Mouse (Mus musculus) Muller cell, postnatal 12 days (primary cell): Measurements from ENCODE around the gene Tmem107.

Experiments used
- DNase-seq: peaks from one replicate; pipeline ENCODE4 v3.0.0-alpha.2; 2015; ENCODE audit errors: inconsistent ontology term

The Tmem107 gene

DNA sequence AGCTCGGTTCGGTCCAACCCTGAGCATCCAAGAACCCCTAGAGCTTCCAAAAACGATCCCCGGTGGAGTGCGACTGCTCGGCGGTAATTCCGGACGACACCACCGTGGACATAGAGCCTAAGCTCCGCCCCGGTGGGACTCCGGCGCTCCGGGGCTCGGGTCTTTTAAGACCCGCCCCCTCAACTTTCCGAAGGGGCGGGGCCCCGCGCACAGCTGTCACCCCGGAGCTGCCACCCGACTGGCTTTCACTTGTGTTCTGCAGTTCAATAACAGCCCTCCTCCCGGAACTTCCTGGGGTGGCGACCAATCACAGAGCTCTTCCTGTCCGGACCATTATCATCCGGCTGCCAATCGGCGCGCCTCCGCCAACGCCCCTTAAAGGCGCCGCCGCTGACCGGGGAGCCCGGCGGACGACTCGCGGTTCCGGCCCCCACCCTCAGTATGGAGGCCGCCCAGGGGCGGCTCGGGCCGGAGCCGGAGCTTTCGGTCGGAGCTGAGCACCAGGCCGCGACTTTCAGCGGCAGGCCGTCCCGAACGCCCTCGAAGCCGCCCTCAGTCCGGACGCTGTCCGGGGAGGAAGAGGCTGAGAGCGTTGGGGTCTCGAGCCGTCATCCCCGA is 11.1 kb upstream of the Tmem107 start, which contains the start of gene Borcs6:
TSS of gene Borcs6 (plus strand) at position 361 of the 618 bp plus-strand sequence.
- peak; percentile 99 for DNase-seq

- no peak for DNase-seq
Measured at GRCm38 (mm10) chr11:69059975-69060411, 10.6 kb upstream of the Tmem107 start.

- DNase-seq: peak; percentile 51
Measured at GRCm38 (mm10) chr11:69060448-69061254, 10.0 kb upstream of the Tmem107 start.

DNA sequence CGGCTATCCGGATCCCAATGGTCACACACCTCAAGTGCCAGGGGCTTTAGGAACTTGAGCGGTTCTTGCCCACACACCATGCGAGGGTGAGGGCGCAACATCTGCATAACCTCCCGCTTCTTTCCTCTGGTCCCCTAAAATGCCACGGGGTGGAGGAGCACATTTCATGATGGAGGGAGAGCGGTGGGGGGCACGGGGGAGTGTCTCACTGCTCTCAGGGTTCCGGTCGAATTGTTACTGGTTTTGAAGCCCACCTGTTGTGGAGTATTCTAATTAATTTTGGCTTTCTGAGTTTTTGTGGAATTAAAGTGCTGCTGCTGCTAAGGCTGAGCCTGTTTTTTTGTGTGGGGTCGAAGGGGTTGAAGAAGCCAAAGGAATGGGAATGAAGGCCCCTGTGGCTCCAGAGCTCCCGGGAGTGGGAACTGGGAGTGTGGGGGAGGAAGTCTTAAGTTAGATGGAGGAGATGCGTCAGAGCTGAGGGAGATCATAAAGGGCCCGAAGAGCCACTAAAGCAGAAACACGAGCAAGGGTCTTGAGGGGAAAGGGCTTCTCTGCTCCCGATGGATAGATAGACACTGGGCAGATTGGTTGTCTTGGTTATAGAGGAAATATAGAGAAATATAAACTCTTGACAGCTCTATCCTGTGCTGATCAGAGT is 9.2 kb upstream of the Tmem107 start:
- DNase-seq: no peak

GRCm38 (mm10) chr11:69062194-69062760 is 8.3 kb upstream of the Tmem107 start:
- DNase-seq: peak; percentile 70

DNA sequence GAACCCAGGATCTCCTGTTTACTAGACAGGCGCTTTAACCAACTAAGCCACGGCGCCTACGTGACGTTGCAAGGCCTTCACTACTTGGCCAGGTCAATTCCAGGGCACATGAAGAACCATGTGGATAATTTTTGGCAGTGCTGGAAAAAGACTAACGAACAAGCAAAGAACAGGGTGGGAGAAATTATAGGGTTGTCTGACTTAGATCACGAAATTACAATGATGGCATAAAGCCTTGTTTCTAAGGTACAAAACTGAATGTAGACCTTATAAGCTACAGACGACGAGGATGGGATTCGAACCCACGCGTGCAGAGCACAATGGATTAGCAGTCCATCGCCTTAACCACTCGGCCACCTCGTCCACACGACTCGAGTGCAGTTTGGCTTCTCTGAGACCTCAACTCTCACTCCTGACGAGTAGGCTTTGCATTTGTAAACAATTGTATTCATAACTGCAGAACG is 7.8 kb upstream of the Tmem107 start:
- peak; percentile 94 for DNase-seq

DNA sequence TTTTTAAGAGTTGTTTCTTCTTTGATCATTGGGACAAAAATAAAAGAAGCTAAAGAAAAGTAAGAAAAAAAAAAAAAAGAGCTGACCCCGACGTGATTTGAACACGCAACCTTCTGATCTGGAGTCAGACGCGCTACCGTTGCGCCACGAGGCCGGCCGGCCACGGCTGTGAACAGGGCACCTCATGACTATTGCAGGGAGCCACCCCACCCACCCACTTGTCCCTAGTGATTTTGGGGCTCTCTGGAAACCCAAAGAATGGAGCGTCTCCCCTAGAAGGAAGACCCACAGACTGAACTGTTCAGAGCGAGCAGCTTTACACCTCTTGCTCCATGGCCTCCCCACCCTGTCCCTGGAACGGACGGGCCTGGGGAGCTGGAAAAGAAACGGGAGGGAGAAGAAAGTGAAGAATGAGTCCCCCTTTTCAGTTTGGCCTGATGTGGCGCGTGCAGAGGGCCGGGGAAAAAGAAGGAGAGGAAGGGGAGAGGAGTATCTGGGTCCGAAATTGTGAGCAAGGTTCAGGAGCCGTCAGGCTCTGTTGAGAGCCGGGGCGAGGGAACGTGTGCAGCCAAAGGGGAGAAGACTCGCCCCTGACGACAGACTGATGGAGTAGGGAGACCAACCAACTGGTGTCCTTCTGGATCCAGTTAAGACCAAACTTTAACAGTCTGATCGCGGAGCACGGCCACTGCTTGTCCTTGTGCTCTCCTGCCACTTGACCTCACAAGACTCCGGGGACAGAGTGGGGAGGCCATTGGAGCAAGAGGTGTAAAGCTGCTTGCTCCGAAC is 7.0 kb upstream of the Tmem107 start:
- peak; percentile 83 for DNase-seq

DNA sequence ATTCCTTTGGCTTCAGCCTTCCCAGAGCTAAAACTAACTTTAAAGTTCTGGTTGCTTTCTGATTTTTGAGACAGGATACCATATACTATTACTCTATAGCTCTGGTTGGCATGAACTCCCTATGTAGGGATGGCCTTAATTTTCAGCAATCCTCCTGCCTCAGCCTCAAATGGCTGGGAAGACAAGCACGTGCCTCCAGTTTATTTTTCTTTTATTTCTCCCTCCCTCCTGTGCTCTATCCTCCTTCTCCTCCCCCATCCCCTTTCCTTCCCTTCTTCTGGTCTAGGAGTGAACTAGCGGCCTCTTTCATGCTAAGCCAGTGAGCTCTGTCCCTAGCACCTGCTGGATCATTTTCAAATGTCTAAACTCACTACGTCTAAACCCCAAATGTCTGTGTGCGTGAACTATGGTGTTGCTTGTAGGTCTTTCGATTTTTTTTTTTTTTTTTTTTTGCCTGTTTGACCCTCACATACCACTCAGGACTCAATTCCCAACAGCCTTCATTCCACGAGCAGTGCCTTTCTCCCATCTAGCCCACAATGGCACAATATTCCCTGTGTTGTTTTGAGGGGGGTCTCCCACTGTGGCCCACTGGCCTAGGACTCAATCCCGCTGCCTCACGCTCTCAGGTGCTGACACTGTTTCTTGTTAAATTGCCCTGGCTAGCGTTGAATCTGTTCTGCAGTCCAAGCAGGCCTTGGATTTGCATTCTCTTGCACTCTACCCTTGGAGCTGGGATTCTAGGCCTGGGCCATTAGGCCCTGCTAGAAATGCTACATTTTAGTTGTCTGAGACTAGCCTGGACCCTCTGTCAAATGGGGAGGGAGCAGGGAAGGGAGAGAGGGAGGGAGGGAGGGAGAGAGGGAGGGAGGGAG is 6.1 kb upstream of the Tmem107 start:
- no peak for DNase-seq

DNA sequence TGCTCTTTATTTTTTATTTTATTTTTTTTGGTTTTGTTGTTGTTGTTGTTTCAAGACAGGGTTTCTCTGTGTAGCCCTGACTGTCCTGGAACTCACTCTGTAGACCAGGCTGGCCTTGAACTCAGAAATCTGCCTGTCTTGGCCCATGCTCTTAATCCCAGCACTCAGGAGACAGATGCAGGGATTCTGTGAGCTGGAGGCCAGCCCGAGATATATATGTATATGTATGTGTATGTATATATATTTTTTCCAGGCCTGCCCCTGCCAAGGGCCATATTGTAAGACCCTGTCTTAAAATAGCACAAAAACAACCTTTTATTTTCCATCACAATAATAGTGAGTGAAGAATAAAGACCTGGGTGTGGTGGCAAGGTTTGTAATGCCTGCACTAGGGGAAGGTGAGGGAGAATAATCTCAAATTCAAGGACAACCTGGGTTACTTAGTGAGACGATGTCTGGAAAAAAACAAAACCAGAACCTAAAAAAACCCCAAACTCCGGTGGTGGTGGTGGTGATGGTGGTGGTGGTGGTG is 5.1 kb upstream of the Tmem107 start:
- no peak for DNase-seq

DNA sequence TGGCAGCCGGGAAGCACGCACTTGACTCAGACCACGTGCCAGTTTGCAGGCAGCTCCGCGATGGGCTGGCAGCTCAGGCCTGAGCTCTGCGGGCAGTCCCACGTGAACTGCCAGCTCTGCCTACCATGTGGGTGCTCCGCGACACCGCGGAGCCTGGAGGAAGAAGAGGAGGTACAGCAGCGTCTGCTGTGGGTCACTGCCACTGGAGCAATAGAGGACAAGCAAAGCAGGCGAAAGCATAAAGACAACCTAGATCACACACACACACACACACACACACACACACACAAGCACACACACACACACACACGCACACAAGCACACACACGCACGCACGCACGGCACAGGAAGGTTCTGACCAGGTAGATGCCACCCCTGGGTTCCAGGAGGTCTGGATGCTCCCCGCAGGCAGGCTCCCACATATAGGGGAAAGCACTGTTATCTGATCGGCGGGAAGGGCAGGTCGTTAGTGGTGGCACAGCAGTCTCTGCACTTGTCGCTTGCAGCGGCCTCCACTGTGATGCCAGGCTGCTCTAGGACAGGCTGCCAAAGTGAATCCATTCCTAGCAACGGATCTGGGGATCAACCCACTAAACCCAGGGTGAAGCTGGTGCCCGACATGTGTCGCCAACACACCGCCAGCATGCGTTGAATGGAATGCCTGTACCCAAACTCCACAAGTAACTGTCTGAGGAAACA is 4.3 kb upstream of the Tmem107 start:
- DNase-seq: no peak

DNA sequence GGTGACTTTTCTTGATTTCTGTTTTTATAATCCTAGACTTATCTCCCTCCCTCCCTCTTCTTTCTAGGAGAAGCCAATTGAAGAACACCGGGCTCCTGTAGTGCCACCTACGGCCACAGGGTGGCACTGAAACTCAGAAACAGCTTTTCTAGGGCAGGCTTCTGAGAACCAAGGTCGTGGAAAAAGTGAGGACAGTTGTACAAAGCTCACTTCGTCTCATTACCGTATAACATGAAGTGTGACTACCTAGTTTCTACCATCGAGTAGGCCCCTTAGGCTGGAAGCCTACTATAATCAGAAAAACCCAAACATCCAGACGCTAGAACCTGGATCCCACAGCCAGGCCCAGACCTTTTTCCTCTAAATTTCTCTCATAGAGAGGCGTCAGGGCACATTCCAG is 3.6 kb upstream of the Tmem107 start:
- peak; percentile 88 for DNase-seq

- no peak for DNase-seq
Measured at GRCm38 (mm10) chr11:69067601-69068000, 3.0 kb upstream of the Tmem107 start.

- DNase-seq: no peak
Measured at GRCm38 (mm10) chr11:69070093-69070492, 513 bp upstream of the Tmem107 start.

DNA sequence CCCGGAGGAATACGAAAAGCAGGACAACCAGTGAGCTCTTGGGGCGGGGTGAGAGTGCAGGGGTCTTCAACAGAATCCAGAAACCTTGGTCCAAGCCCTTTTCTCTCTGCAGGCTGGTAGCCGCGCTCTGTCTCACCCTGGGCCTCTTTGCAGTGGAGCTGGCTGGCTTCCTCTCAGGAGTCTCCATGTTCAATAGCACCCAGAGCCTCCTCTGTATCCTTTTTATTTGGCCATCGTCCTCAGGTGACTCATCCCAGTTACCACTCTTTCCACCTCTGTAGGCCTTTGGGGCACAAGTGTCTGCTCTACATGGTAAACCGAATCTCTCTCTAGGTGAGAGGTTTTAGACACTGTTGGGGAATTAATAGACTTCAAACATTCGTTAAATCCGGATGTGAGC is 656 bp downstream of the Tmem107 start:
- DNase-seq: no peak

DNA sequence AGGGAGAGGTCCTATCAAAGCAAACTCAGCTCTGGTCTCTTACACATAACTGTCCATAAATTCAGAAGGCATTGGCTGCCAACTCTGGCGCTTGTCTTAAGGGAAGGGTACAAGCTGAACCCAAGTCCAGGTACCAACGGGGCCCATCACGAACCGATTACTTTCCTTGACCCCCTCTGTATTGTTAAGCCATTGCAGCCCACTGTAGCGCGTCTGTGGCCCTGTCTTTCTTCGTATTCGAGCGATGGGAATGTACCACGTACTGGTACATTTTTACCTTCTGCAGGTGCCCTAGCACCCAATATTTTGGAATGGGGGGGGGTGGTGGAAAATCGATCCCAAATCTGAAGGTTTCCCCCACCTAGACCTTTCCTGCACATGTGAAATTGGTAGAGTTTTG is 1.6 kb downstream of the Tmem107 start:
- DNase-seq: no peak

DNA sequence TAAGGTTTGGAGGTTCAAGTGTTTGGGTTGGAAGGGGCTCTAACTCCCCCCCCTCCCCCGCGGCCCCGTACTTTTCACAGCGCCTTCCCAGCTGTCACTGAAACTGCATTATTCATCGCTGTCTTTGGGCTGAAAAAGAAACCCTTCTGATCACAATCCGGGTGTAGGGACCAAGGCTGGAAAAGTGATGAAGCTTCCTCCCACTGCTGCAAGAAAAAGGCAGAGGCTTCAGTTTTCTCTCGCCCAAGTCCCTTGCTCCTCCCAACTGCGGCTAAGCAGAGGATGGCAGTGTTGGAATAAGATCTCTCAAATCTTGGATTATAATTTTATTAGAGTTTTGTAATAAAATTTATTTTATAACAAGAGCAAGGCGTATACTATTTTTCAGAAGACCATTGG is 2.1 kb downstream of the Tmem107 start:
- no peak for DNase-seq

DNA sequence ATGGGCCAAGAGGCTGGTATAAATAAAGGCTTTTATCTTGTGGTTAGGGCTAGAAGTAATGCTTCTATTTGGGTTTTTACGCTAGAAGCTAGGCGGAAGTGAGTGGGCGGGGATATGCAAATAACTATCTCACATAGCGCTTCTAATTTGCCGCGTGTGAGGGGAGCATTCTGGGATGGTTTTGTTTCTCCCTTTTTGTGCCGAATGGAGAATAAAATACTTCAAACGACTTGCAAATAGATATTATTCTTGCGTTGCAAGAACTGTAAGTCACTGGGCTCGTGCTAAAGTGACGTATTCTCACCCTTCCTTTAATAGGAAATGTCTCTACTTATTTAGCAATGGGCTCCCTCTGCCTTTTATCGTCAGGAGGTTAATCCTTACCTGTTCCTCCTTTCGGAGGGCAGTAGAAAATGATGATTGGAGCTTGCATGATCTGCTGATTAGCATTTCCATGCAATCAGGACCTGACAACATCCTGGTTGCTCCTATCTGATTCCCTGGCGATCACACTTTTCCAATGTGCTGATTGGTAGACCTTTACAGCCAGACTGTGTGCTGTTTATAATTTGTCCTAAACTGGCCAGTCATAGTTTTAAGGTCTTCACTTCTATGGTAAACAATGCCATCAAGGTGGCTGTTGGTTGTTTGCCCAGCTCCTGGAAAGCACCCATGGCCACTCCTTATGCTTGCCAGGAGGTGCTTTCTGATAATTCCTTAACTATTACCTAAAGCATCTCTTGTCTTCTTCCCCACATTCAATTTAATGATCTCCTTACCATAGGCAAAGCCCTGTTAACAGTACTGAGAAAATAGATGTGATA is 2.7 kb downstream of the Tmem107 start:
- peak; percentile 92 for DNase-seq

DNA sequence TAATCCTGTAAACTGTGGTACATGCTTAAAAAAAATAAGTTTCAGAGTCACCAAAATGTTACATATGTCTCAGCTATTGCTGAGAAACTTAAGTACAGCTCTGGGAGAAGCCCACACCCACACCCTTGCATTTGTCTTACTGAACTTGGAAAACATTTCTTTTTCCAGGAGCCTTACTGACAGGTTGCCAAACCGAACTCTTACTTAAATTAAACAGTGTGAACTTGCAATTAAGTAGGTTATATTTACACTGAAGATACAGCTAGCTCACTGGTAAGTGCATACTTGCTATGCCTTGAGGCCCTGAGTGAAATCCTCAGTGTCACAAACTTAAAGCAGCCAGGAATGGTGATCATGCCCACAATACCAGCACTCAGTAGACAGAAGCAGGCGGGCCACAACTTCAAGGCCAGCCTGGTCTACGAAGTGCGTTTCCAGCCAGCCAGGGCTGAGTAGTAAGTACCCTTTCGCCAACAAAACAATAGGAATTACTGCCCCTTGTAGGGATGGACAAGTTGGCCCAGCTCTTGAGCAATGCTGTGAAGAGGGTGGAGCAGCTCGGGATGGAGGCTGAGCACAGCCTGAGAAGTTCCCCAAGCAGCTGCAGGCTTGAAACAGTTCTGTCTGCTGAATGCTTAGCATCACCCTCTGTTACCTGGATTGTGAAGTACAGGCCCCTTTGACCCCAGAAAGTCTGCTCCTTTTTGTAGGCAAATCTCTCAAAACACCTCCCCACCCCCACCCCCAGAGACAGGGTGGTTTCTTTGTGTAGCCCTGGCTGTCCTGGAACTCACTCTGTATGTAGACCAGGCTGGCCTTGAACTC is 3.6 kb downstream of the Tmem107 start:
- no peak for DNase-seq
